Mouse (Mus musculus) hindbrain, embryonic 11.5 days (tissue): Measurements from ENCODE around the gene Cog1. TPM values are rescaled to one million over a fixed set of nuclear protein-coding genes. Genes with fewer than 3 reads are reported as not detected.

Source experiments
- ATAC-seq: fragments of 200-750 bp; cut with Nextera tagmentation; 2 replicates; pipeline ENCODE4 v1.8.0; 2017; ENCODE audit warnings: mild to moderate bottlenecking, moderate TSS enrichment, moderate library complexity; ENCODE audit not compliant: low FRiP score
- DNase-seq: peaks from one replicate; pipeline ENCODE4 v3.0.0-alpha.2; 2015; ENCODE audit warnings: low spot score
- H3K27ac ChIP-seq: fragments of 300-500 bp; sonication (generic); 2 replicates; pipeline ENCODE4 v1.5.1; 2014; ENCODE audit warnings: mild to moderate bottlenecking, low read depth, low read length
- H3K27me3 ChIP-seq: fragments of 300-500 bp; sonication (generic); 2 replicates; pipeline ENCODE4 v1.6.1; 2014; ENCODE audit warnings: mild to moderate bottlenecking, low read length, moderate library complexity, mixed read lengths; ENCODE audit not compliant: control insufficient read depth, insufficient read depth
- H3K36me3 ChIP-seq: fragments of 300-500 bp; sonication (generic); 2 replicates; pipeline ENCODE4 v1.6.1; 2014; ENCODE audit warnings: mild to moderate bottlenecking, low read length, moderate library complexity, mixed read lengths; ENCODE audit not compliant: control insufficient read depth, insufficient read depth
- H3K4me1 ChIP-seq: fragments of 300-500 bp; sonication (generic); replicated peaks from 2 replicates; pipeline ENCODE4 v1.6.1; 2014; ENCODE audit warnings: low read length, mixed read lengths; ENCODE audit not compliant: control insufficient read depth, insufficient read depth
- H3K4me2 ChIP-seq: fragments of 300-500 bp; sonication (generic); replicated peaks from 2 replicates; pipeline ENCODE4 v1.6.1; 2014; ENCODE audit warnings: mild to moderate bottlenecking, low read depth, low read length
- H3K4me3 ChIP-seq: fragments of 300-500 bp; sonication (generic); 2 replicates; pipeline ENCODE4 v1.5.1; 2014; ENCODE audit warnings: low read depth, low read length
- H3K9ac ChIP-seq: fragments of 300-500 bp; sonication (generic); 2 replicates; pipeline ENCODE4 v1.6.1; 2014; ENCODE audit warnings: low read depth, low read length
- H3K9me3 ChIP-seq: fragments of 300-500 bp; sonication (generic); 2 replicates; pipeline ENCODE4 v1.6.1; 2016; ENCODE audit warnings: low read length; ENCODE audit not compliant: control insufficient read depth
- WGBS: fragments of 180-500 bp; shearing (Covaris S2); extraction: QIAGEN DNeasy Blood & Tissue Kit; methylation state at CpG from one replicate; pipeline ENCODE4 v1.1.7; 2014; 5-methylcytosine and 5-hydroxymethylcytosine counted together
- polyA plus RNA-seq: library from polyadenylated mRNA; unstranded; fragments of >200 nt; fragmentation: Nextera tagmentation; extraction: Ambion mirVana; gene quantifications from 2 replicates; pipeline ENCODE4 v1.2.1, GENCODE M21; 2014

The Cog1 gene
- polyA plus RNA-seq, 1 experiment from 2014 or later, result 37.6 TPM

- Histone ChIP-seq H3K9me3 (no peaks in the 10 kb centered on the region), H3K4me1 (no peaks in the 10 kb centered on the region), H3K36me3 (no peaks in the 10 kb centered on the region), H3K27me3 (no peaks in the 10 kb centered on the region), H3K27ac (no peak overlapping the region), H3K4me3 (no peak overlapping the region), H3K4me2 (no peak overlapping the region), H3K9ac (no peak overlapping the region)
- 90% methylated on average over 12 of the region's 12 CpGs for WGBS
- ATAC-seq, result no peak
- DNase-seq, result no peak
Measured at GRCm38 (mm10) chr11:113638680-113639079, 10.3 kb upstream of the Cog1 start.

GRCm38 (mm10) chr11:113645181-113645580 is 3.8 kb upstream of the Cog1 start:
- no peaks in the 10 kb centered on the region for H3K36me3 ChIP-seq
- H3K9me3 ChIP-seq, result no peaks in the 10 kb centered on the region
- no peak overlapping the region for H3K9ac ChIP-seq
- H3K4me2 ChIP-seq, result no peak overlapping the region
- H3K27ac ChIP-seq, result no peak overlapping the region
- ATAC-seq, result no peak
- peaks cover 5% of the 10 kb centered on the region for H3K4me1 ChIP-seq
- H3K27me3 ChIP-seq, result no peaks in the 10 kb centered on the region
- no peak overlapping the region for H3K4me3 ChIP-seq
- WGBS, result 89% methylated on average over 3 of the region's 3 CpGs
- DNase-seq, result no peak

- Histone ChIP-seq H3K27me3 (no peaks in the 10 kb centered on the region), H3K4me1 (peaks cover 5% of the 10 kb centered on the region), H3K4me3 (no peak overlapping the region), H3K9me3 (no peaks in the 10 kb centered on the region), H3K4me2 (no peak overlapping the region), H3K9ac (0 out of 2 replicates have a peak overlapping the region, but pooled peaks have one; percentile 3), H3K27ac (no peak overlapping the region), H3K36me3 (0 out of 2 replicates have a peak, but pooled peaks cover 3% of the 10 kb centered on the region)
- ATAC-seq, result no peak
- 3% methylated on average over 15 of the region's 15 CpGs for WGBS
- DNase-seq, result peak; percentile 94
Measured at GRCm38 (mm10) chr11:113648152-113648551, 817 bp upstream of the Cog1 start.

GRCm38 (mm10) chr11:113649353-113650210 is 613 bp downstream of the Cog1 start, which contains the start of gene Slc39a11:
Slc39a11 (minus strand) TSS chr11:113650079.
- Histone ChIP-seq H3K27me3 (no peaks in the 10 kb centered on the region), H3K4me2 (peak within 1 kb of the TSS; percentile 43), H3K9me3 (no peaks in the 10 kb centered on the region), H3K36me3 (peaks cover 3% of the 10 kb centered on the region; the same call in 1 of the 2 replicates), H3K9ac (peak within 1 kb of the TSS; percentile 97), H3K4me1 (peaks cover 5% of the 10 kb centered on the region), H3K27ac (peak within 1 kb of the TSS; percentile 92), H3K4me3 (peak within 1 kb of the TSS; percentile 93)
- ATAC-seq (peak; percentile 74), DNase-seq (peak; percentile 86)
- under 1% methylated on average over 84 of the region's 91 CpGs for WGBS

GRCm38 (mm10) chr11:113651206-113651906 is 2.4 kb downstream of the Cog1 start:
- Histone ChIP-seq H3K9ac (no peak overlapping the region), H3K36me3 (peaks cover 15% of the 10 kb centered on the region; the same call in 1 of the 2 replicates), H3K27ac (peak overlapping the region; percentile 76), H3K27me3 (no peaks in the 10 kb centered on the region), H3K4me3 (no peak overlapping the region), H3K4me1 (peaks cover 5% of the 10 kb centered on the region), H3K4me2 (peak overlapping the region; percentile 43; the same call in 1 of the 2 replicates), H3K9me3 (no peaks in the 10 kb centered on the region)
- DNase-seq (no peak), ATAC-seq (peak; percentile 34; the same call in 1 of the 2 replicates)
- WGBS, result 71% methylated on average over 22 of the region's 22 CpGs

- Histone ChIP-seq H3K4me3 (no peak overlapping the region), H3K36me3 (peaks cover 19% of the 10 kb centered on the region), H3K9me3 (no peaks in the 10 kb centered on the region), H3K4me2 (no peak overlapping the region), H3K27ac (peak overlapping the region; percentile 72), H3K27me3 (no peaks in the 10 kb centered on the region), H3K9ac (no peak overlapping the region), H3K4me1 (peaks cover 5% of the 10 kb centered on the region)
- ATAC-seq (0 out of 2 replicates have a peak, but pooled peaks have one; percentile 10), DNase-seq (peak; percentile 75)
- WGBS, result 56% methylated on average over 8 of the region's 8 CpGs
Measured at GRCm38 (mm10) chr11:113651907-113652273, 2.9 kb downstream of the Cog1 start.

- no peak for ATAC-seq
- no peak for DNase-seq
- Histone ChIP-seq H3K4me3 (no peak overlapping the region), H3K4me2 (no peak overlapping the region), H3K36me3 (peaks cover 24% of the 10 kb centered on the region), H3K27ac (no peak overlapping the region), H3K4me1 (peaks cover 5% of the 10 kb centered on the region), H3K9me3 (no peaks in the 10 kb centered on the region), H3K27me3 (no peaks in the 10 kb centered on the region), H3K9ac (no peak overlapping the region)
- 76% methylated on average over 6 of the region's 6 CpGs for WGBS
Measured at GRCm38 (mm10) chr11:113652516-113652915, 3.5 kb downstream of the Cog1 start.

- Histone ChIP-seq H3K27me3 (no peaks in the 10 kb centered on the region), H3K36me3 (peaks cover 29% of the 10 kb centered on the region), H3K4me3 (no peak overlapping the region), H3K9ac (no peak overlapping the region), H3K27ac (no peak overlapping the region), H3K4me2 (no peak overlapping the region), H3K4me1 (no peaks in the 10 kb centered on the region; the same call in none of the 2 replicates), H3K9me3 (no peaks in the 10 kb centered on the region)
- 95% methylated on average over 15 of the region's 15 CpGs for WGBS
- ATAC-seq, result no peak
- DNase-seq, result no peak
Measured at GRCm38 (mm10) chr11:113654105-113654504, 5.1 kb downstream of the Cog1 start.
